In genomic region chr5:101372204-101372603, GRCm38 (mm10) we compare ENCODE assay signal across 13 mouse cellular contexts.
"Had no signal": no experiment of that assay in that cellular context is flagged by ENCODE, and none has a peak within 500 bp of the region (broad histone marks: within the 10 kb centered on the region; RNA-seq: fewer than 3 reads in every experiment).

No protein-coding gene starts in this region.

- H3K4me3 ChIP-seq: kidney, embryonic 15.5 days; limb, embryonic 12.5 days; liver, embryonic 13.5 days; lung, embryonic 15.5 days; midbrain, embryonic 15.5 days had no signal

- DNase-seq: kidney, adult 18-20 months; kidney, postnatal 25 days; layer of hippocampus, adult 9-11 months; liver; liver, embryonic 13.5 days; liver, postnatal 0 days; lung, postnatal 36 days; thymus, postnatal 4 days had no signal

- H3K27me3 ChIP-seq: liver, embryonic 13.5 days had no signal

- H3K9me3 ChIP-seq: kidney, embryonic 15.5 days; limb, embryonic 12.5 days; liver, embryonic 13.5 days; lung, embryonic 15.5 days; midbrain, embryonic 15.5 days had no signal

- H3K4me1 ChIP-seq: kidney, embryonic 15.5 days; limb, embryonic 12.5 days; liver, embryonic 13.5 days; lung, embryonic 15.5 days; midbrain, embryonic 15.5 days had no signal

- H3K9ac ChIP-seq: kidney, embryonic 15.5 days; limb, embryonic 12.5 days; liver, embryonic 13.5 days; liver, postnatal 0 days; lung, embryonic 15.5 days; midbrain, embryonic 15.5 days had no signal

- H3K36me3 ChIP-seq: kidney, embryonic 15.5 days; limb, embryonic 12.5 days; liver, embryonic 13.5 days; lung, embryonic 15.5 days; midbrain, embryonic 15.5 days had no signal

- H3K4me2 ChIP-seq: kidney, embryonic 15.5 days; limb, embryonic 12.5 days; liver, embryonic 13.5 days; lung, embryonic 15.5 days; midbrain, embryonic 15.5 days had no signal

- ATAC-seq: liver, postnatal 0 days; midbrain, embryonic 15.5 days had no signal

- H3K27ac ChIP-seq: kidney, embryonic 15.5 days; limb, embryonic 12.5 days; liver, embryonic 13.5 days; lung, embryonic 15.5 days; midbrain, embryonic 15.5 days; stomach, postnatal 0 days had no signal
